ENCODE assay signal across 19 mouse cellular contexts in the genomic region with DNA sequence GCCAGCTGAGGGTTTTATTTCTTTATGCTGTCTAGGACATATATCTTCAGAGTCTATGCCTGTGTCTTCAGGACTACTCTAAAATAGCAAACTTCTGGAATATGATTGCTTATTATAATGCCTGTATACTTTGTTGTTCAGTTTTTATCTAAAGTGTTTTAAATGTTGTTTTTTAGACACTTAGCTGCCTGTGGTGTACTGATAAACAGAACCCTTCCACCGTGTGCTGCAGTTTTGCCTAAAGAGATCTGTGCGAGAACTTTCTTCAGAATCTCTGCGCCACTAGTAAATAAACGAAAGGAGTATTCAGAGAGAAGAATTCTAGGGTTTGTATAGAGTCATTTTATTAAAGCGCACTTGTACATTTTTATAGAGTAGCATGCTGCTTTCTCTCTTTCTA.
"Had no signal": no experiment of that assay in that cellular context is flagged by ENCODE, and none has a peak within 500 bp of the region (broad histone marks: within the 10 kb centered on the region; RNA-seq: fewer than 3 reads in every experiment).

No protein-coding gene starts in this region.

- H3K4me3 ChIP-seq: kidney, embryonic 15.5 days; limb, embryonic 10.5 days; limb, embryonic 13.5 days; stomach, embryonic 15.5 days had no signal

- H3K4me2 ChIP-seq: kidney, embryonic 15.5 days; limb, embryonic 13.5 days; lung, embryonic 14.5 days; midbrain, embryonic 11.5 days; stomach, embryonic 15.5 days had no signal

- H3K9me3 ChIP-seq: kidney, embryonic 15.5 days; limb, embryonic 10.5 days; limb, embryonic 13.5 days; megakaryocyte, embryonic 14.5 days; stomach, embryonic 15.5 days had no signal

- H3K27ac ChIP-seq: kidney, embryonic 15.5 days; limb, embryonic 10.5 days; limb, embryonic 13.5 days; macrophage; stomach, embryonic 15.5 days had no signal

- H3K27me3 ChIP-seq: kidney, embryonic 15.5 days; limb, embryonic 13.5 days; megakaryocyte, embryonic 14.5 days; stomach, embryonic 15.5 days had no signal

- H3K4me1 ChIP-seq: kidney, embryonic 15.5 days; limb, embryonic 10.5 days; limb, embryonic 13.5 days; stomach, embryonic 15.5 days had no signal

- ATAC-seq: inflammation-experienced regulatory T-cells, adult 6 months; intestine, embryonic 16.5 days; lung, postnatal 0 days had no signal

- DNase-seq: kidney, adult 2 months; kidney, postnatal 10 days; kidney, postnatal 4 days; lung, embryonic 14.5 days; midbrain, embryonic 14.5 days; right cerebral cortex, adult 18-20 months; right cerebral cortex, postnatal 25 days; spleen, adult 18-20 months; thymus, postnatal 25 days had no signal

- H3K9ac ChIP-seq: kidney, embryonic 15.5 days; limb, embryonic 13.5 days; lung, embryonic 14.5 days; stomach, embryonic 15.5 days had no signal
